In genomic region chr19:57586172-57586571, GRCm38 (mm10) we compare ENCODE assay signal across 13 mouse cellular contexts. TPM values are rescaled to one million over a fixed set of nuclear protein-coding genes. Genes with fewer than 3 reads are reported as not detected.
DNase-seq lines count a peak whose midpoint lies in the region; ATAC-seq and TF ChIP-seq lines count a peak whose summit lies in the region.
"Had no signal": no experiment of that assay in that cellular context is flagged by ENCODE, and none has a peak within 500 bp of the region (broad histone marks: within the 10 kb centered on the region; RNA-seq: fewer than 3 reads in every experiment).

No protein-coding gene starts in this region.

- intact Hi-C loops in gastrocnemius, postnatal 36 days (cut with DNase I): no loop called here

- no peak for TF ChIP-seq CTCF in kidney, adult 2 months (conservative IDR thresholded peaks at IDR 0.05; ENCODE audit: insufficient read depth, insufficient read length, low read depth, low read length)

- peak; percentile 75 for ATAC-seq in kidney, embryonic 14.5 days (ENCODE audit: low FRiP score, low TSS enrichment)
- ATAC-seq in embryonic facial prominence, embryonic 12.5 days (ENCODE audit: insufficient number of reproducible peaks, insufficient read depth, low FRiP score, low TSS enrichment): peak; percentile 82; the same call in 1 of the 2 replicates
- ATAC-seq: forebrain, postnatal 0 days had no signal

- H3K9me3 ChIP-seq in kidney, embryonic 14.5 days (ENCODE audit: control insufficient read depth, low read length): no peaks in the 10 kb centered on the region
- no peaks in the 10 kb centered on the region for H3K9me3 ChIP-seq in embryonic facial prominence, embryonic 12.5 days

- H3K4me1 ChIP-seq in kidney, embryonic 14.5 days (ENCODE audit: control insufficient read depth, insufficient read depth, low read length): peaks cover 11% of the 10 kb centered on the region; the same call in 1 of the 2 replicates
- H3K4me1 ChIP-seq in kidney, adult 2 months (ENCODE audit: control insufficient read depth, insufficient read depth, low read length): no peaks in the 10 kb centered on the region
- peaks cover 14% of the 10 kb centered on the region; the same call in 1 of the 2 replicates for H3K4me1 ChIP-seq in embryonic facial prominence, embryonic 12.5 days

- H3K4me3 ChIP-seq in kidney, embryonic 14.5 days (ENCODE audit: low read length): no peak overlapping the region
- H3K4me3 ChIP-seq in kidney, adult 2 months (ENCODE audit: insufficient read depth, low read depth, low read length): no peak overlapping the region
- H3K4me3 ChIP-seq in embryonic facial prominence, embryonic 12.5 days: no peak overlapping the region

- no peaks in the 10 kb centered on the region for H3K27me3 ChIP-seq in kidney, embryonic 14.5 days (ENCODE audit: control insufficient read depth, insufficient read depth, low read length)
- H3K27me3 ChIP-seq in kidney, adult 2 months (replicated peaks; ENCODE audit: control insufficient read depth, insufficient read depth, low read length): no peaks in the 10 kb centered on the region
- H3K27me3 ChIP-seq in embryonic facial prominence, embryonic 12.5 days: no peaks in the 10 kb centered on the region

- peak overlapping the region; percentile 4; the same call in 1 of the 2 replicates for H3K27ac ChIP-seq in kidney, embryonic 14.5 days (ENCODE audit: low read depth, low read length)
- H3K27ac ChIP-seq in kidney, adult 2 months (ENCODE audit: insufficient read depth, low read depth, low read length): no peak overlapping the region
- peak overlapping the region; percentile 51; the same call in 1 of the 2 replicates for H3K27ac ChIP-seq in embryonic facial prominence, embryonic 12.5 days

- TF ChIP-seq POLR2A in kidney, adult 2 months (IDR thresholded peaks at IDR 0.05; ENCODE audit: low read depth, low read length): no peak

- no peaks in the 10 kb centered on the region for H3K36me3 ChIP-seq in kidney, embryonic 14.5 days (ENCODE audit: control insufficient read depth, insufficient read depth, low read length)
- H3K36me3 ChIP-seq in kidney, adult 2 months (ENCODE audit: control insufficient read depth, insufficient read depth, low read length): no peaks in the 10 kb centered on the region
- no peaks in the 10 kb centered on the region for H3K36me3 ChIP-seq in embryonic facial prominence, embryonic 12.5 days

- no peak for DNase-seq in kidney, adult 2 months
- DNase-seq in MEL-GATA-1-ER (ENCODE audit: extremely low read depth, low read depth): peak; percentile 66
- DNase-seq in mesoderm, embryonic 11.5 days (ENCODE audit: low read depth, low spot score): peak; percentile 43
- DNase-seq in spleen, postnatal 14 days (ENCODE audit: low spot score in 2 of 2): no peak
- no peak for DNase-seq in gastrocnemius, postnatal 36 days
- no peak for DNase-seq in right cerebral cortex, postnatal 10 days (ENCODE audit: low spot score in 2 of 2)
- DNase-seq: adrenal gland, postnatal 36 days; cerebellum, postnatal 10 days; forebrain, postnatal 0 days; kidney, adult 9 months; retina, postnatal 1 day had no signal

- no peak overlapping the region for H3K9ac ChIP-seq in kidney, embryonic 14.5 days (ENCODE audit: low read depth, low read length)
- no peak overlapping the region for H3K9ac ChIP-seq in embryonic facial prominence, embryonic 12.5 days
- H3K9ac ChIP-seq: forebrain, postnatal 0 days had no signal

- WGBS in kidney, embryonic 14.5 days: 23% methylated on average over 10 of the region's 10 CpGs
- 30% methylated on average over 10 of the region's 10 CpGs for WGBS in kidney, adult 2 months
- WGBS in embryonic facial prominence, embryonic 12.5 days: 16% methylated on average over 10 of the region's 10 CpGs

- H3K4me2 ChIP-seq in kidney, embryonic 14.5 days (replicated peaks; ENCODE audit: low read depth, low read length): no peak overlapping the region
- H3K4me2 ChIP-seq in embryonic facial prominence, embryonic 12.5 days (replicated peaks): peak overlapping the region; percentile 20; the same call in 1 of the 2 replicates

RNA-seq across cellular contexts. Expression of gene Atrnl1, which starts 24.7 kb away (rescaled TPM):
- 8.0 and 10.5 TPM in 2 replicates for polyA plus RNA-seq in kidney, embryonic 14.5 days (2014; fragmentation: Nextera tagmentation; extraction: Ambion mirVana)
- polyA plus RNA-seq in kidney, adult 2 months (2012; rRNA removed): 13.4 and 13.7 TPM in 2 replicates
- polyA plus RNA-seq in embryonic facial prominence, embryonic 12.5 days (2016; fragmentation: Nextera tagmentation; extraction: Ambion mirVana): 11.4 and 12.8 TPM in 2 replicates
- 1 to 10 TPM; 6.4 to 6.8 TPM for total RNA-seq in gastrocnemius, postnatal 36 days (2021)

Comparison
In these comparisons a context has a peak if more than half of its experiments do, and no peak if none do; other contexts are left out.
1. DNase-seq: peak in MEL-GATA-1-ER (single experiment) and mesoderm, embryonic 11.5 days (single experiment); none in kidney, adult 2 months (single experiment), spleen, postnatal 14 days (0 of 2), gastrocnemius, postnatal 36 days (0 of 2) and right cerebral cortex, postnatal 10 days (0 of 2).